Mouse (Mus musculus) lung, adult 10 weeks (tissue): ENCODE data around the gene Vmn1r107. TPM values are rescaled to one million over a fixed set of nuclear protein-coding genes. Genes with fewer than 3 reads are reported as not detected.

Experiments used
- polyA plus RNA-seq: library from polyadenylated mRNA; stranded (reverse); fragments of 350-450 nt; fragmentation: Illumina TruSeq; extraction: RNeasy Lipid Tissue Mini Kit (QIAGEN cat#74804); gene quantifications from one replicate; pipeline ENCODE4 v1.2.3, GENCODE M21; 2014; ENCODE audit warnings: low read depth, low replicate concordance; ENCODE audit not compliant: insufficient read depth

The Vmn1r107 gene
- polyA plus RNA-seq = not detected

GRCm38 (mm10) chr7:20668618-20669017 lies at the start of gene Vmn1r107:
TSS of gene Vmn1r107 (plus strand) at chr7:20668918.

DNA sequence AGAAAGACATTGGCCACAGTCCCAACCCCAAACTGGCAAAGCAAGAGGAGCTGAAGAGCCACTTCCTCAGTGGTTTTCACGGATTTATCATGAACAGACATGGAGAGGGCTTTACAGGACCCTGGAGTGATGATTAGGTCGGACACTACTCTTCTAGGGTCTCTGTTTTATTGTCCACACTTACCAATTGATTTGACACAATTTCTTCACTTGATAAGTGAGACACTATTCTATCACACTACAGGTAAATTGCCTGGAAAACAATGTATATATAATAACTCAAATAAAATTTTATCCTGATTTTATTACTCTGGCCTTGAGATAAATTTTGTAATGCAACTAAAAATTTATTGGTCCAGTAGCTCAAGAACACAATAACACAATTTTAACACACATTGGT lies 34.4 kb downstream of the Vmn1r107 start, which contains the start of gene Vmn1r111:
Gene Vmn1r111 (minus strand): TSS at position 101 of the 400 bp plus-strand sequence.

Other genes starting within 250 kb of the Vmn1r107 start
- gene Vmn1r101, start 226.3 kb upstream of the Vmn1r107 start, polyA plus RNA-seq = not detected
- gene Gm10670, start 194.0 kb upstream of the Vmn1r107 start, polyA plus RNA-seq = not detected
- gene Vmn1r103, start 158.4 kb upstream of the Vmn1r107 start, polyA plus RNA-seq = not detected
- not detected for gene Vmn1r104, start 135.1 kb upstream of the Vmn1r107 start, polyA plus RNA-seq
- not detected for gene Gm5726, start 123.2 kb upstream of the Vmn1r107 start, polyA plus RNA-seq
- not detected for gene Gm4141, start 92.7 kb upstream of the Vmn1r107 start, polyA plus RNA-seq
- not detected for gene Gm4513, start 69.9 kb upstream of the Vmn1r107 start, polyA plus RNA-seq
- gene Vmn1r111, start 34.3 kb downstream of the Vmn1r107 start, polyA plus RNA-seq = not detected
- not detected for gene Gm10668, start 61.7 kb downstream of the Vmn1r107 start, polyA plus RNA-seq
- gene Vmn1r112, start 102.3 kb downstream of the Vmn1r107 start, polyA plus RNA-seq = not detected
- gene Vmn1r113, start 118.4 kb downstream of the Vmn1r107 start, polyA plus RNA-seq = not detected
- gene Vmn1r114, start 143.3 kb downstream of the Vmn1r107 start, polyA plus RNA-seq = not detected
- not detected for gene Vmn1r115, start 176.1 kb downstream of the Vmn1r107 start, polyA plus RNA-seq
- gene Vmn1r116, start 203.3 kb downstream of the Vmn1r107 start, polyA plus RNA-seq = not detected
- gene Vmn1r117, start 215.2 kb downstream of the Vmn1r107 start, polyA plus RNA-seq = not detected
- gene Vmn1r118, start 243.4 kb downstream of the Vmn1r107 start, polyA plus RNA-seq = not detected